In the genomic region with DNA sequence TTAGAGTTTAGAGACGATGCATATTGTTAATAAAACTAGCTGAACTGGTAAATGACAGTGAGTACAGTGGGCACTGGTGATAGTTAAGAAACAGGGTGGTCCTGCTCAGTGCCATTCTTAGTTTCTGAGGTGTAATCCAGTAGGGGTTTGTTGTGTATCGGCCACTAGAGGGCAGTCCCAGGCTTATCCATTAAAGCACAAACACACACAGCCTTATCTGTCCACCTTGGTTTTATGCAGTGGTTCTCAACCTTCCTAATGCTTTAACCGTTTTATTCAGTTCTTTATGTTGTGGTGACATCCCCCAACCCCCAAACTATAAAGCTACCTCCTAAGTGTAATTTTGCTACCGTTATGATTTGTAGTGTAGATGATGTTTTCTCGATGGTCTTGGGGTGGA, we compare ENCODE assay signal across 9 mouse cellular contexts. TPM values are rescaled to one million over a fixed set of nuclear protein-coding genes. Genes with fewer than 3 reads are reported as not detected.
DNase-seq lines count a peak whose midpoint lies in the region; ATAC-seq and TF ChIP-seq lines count a peak whose summit lies in the region.
"Had no signal": no experiment of that assay in that cellular context is flagged by ENCODE, and none has a peak within 500 bp of the region (broad histone marks: within the 10 kb centered on the region; RNA-seq: fewer than 3 reads in every experiment).

No protein-coding gene starts in this region.

- peaks cover 18% of the 10 kb centered on the region for H3K4me1 ChIP-seq in kidney, embryonic 15.5 days
- no peaks in the 10 kb centered on the region; the same call in 1 of the 2 replicates for H3K4me1 ChIP-seq in bone marrow, adult 2 months (ENCODE audit: control insufficient read depth, insufficient read depth, low read length)

- no peak overlapping the region for H3K27ac ChIP-seq in kidney, embryonic 15.5 days
- no peak overlapping the region for H3K27ac ChIP-seq in bone marrow, adult 2 months (ENCODE audit: control insufficient read depth, insufficient read depth, low read depth, low read length, poor library complexity)

- 56% methylated on average over 5 of the region's 5 CpGs for WGBS in kidney, embryonic 15.5 days
- WGBS in bone marrow, adult 2 months: 41% methylated on average over 5 of the region's 5 CpGs

- H3K27me3 ChIP-seq in kidney, embryonic 15.5 days: no peaks in the 10 kb centered on the region

- TF ChIP-seq POLR2A in bone marrow, adult 2 months (IDR thresholded peaks at IDR 0.05; ENCODE audit: borderline replicate concordance, control insufficient read depth, low read depth, low read length): no peak

- peak; percentile 47 for TF ChIP-seq CTCF in bone marrow, adult 2 months (IDR thresholded peaks at IDR 0.05; ENCODE audit: control insufficient read depth, insufficient read depth, low read length)

- ATAC-seq in CD4-positive, CD25-positive, alpha-beta regulatory T cell, adult 4 months: no peak
- no peak for ATAC-seq in kidney, embryonic 15.5 days (replicated peaks; ENCODE audit: low FRiP score)
- peak; percentile 76 for ATAC-seq in megakaryocyte-erythroid progenitor cell, adult 5-6 weeks (replicated peaks; ENCODE audit: low FRiP score, low TSS enrichment, poor library complexity, severe bottlenecking)

- H3K4me3 ChIP-seq in kidney, embryonic 15.5 days (replicated peaks): no peak overlapping the region
- H3K4me3 ChIP-seq in bone marrow, adult 2 months (replicated peaks; ENCODE audit: control insufficient read depth, low read depth, low read length): no peak overlapping the region

- no peak overlapping the region for H3K4me2 ChIP-seq in kidney, embryonic 15.5 days

- DNase-seq in CD4-positive, CD25-positive, alpha-beta regulatory T cell, adult 2 months (ENCODE audit: low read depth, low spot score): peak; percentile 79
- DNase-seq in kidney, adult 9 months: peak; percentile 55
- peak; percentile 73 for DNase-seq in kidney, postnatal 10 days
- DNase-seq in urinary bladder, adult 18-20 months (ENCODE audit: low spot score in 2 of 2): no peak

- H3K9me3 ChIP-seq in kidney, embryonic 15.5 days (replicated peaks): no peaks in the 10 kb centered on the region

- H3K9ac ChIP-seq in kidney, embryonic 15.5 days: no peak overlapping the region

- H3K36me3 ChIP-seq in kidney, embryonic 15.5 days: peaks cover 20% of the 10 kb centered on the region

RNA-seq across cellular contexts. Expression of a gene that starts 1.5 kb away (rescaled TPM):
- polyA plus RNA-seq in CD4-positive, CD25-positive, alpha-beta regulatory T cell, adult 4 months (2017; shearing (Covaris generic)): 10 to 100 TPM; 12.2 to 20.4 TPM
- polyA plus RNA-seq in kidney, embryonic 15.5 days (2015; fragmentation: Nextera tagmentation; extraction: Ambion mirVana): 14.0 and 14.7 TPM in 2 replicates
- 10.0 and 15.8 TPM in 2 replicates for polyA plus RNA-seq in bone marrow, adult 2 months (2011; ENCODE audit: insufficient read depth, insufficient read length, low replicate concordance, missing spikeins)
- total RNA-seq in megakaryocyte-erythroid progenitor cell, adult 5-6 weeks (2014; fragmentation: Nextera tagmentation): 83.2 and 90.6 TPM in 2 replicates
- 10.4 and 11.1 TPM in 2 replicates for total RNA-seq in megakaryocyte-erythroid progenitor cell, adult 5-6 weeks (2017)

RNA-seq across cellular contexts. Expression of a gene that starts 26.1 kb away (rescaled TPM):
- 10 to 100 TPM; 24.7 to 29.1 TPM for polyA plus RNA-seq in CD4-positive, CD25-positive, alpha-beta regulatory T cell, adult 4 months (2017; shearing (Covaris generic))
- 35.0 and 39.5 TPM in 2 replicates for polyA plus RNA-seq in kidney, embryonic 15.5 days (2015; fragmentation: Nextera tagmentation; extraction: Ambion mirVana)
- 5.7 and 12.8 TPM in 2 replicates for polyA plus RNA-seq in bone marrow, adult 2 months (2011; ENCODE audit: insufficient read depth, insufficient read length, low replicate concordance, missing spikeins)
- total RNA-seq in megakaryocyte-erythroid progenitor cell, adult 5-6 weeks (2014; fragmentation: Nextera tagmentation): 36.6 and 54.3 TPM in 2 replicates
- total RNA-seq in megakaryocyte-erythroid progenitor cell, adult 5-6 weeks (2017): 29.7 and 32.5 TPM in 2 replicates

RNA-seq across cellular contexts. Expression of a gene that starts 42.7 kb away (rescaled TPM):
- not detected for polyA plus RNA-seq in CD4-positive, CD25-positive, alpha-beta regulatory T cell, adult 4 months (2017; shearing (Covaris generic))
- polyA plus RNA-seq in kidney, embryonic 15.5 days (2015; fragmentation: Nextera tagmentation; extraction: Ambion mirVana): not detected in 2 replicates
- polyA plus RNA-seq in bone marrow, adult 2 months (2011; ENCODE audit: insufficient read depth, insufficient read length, low replicate concordance, missing spikeins): not detected in 2 replicates
- not detected in 2 replicates for total RNA-seq in megakaryocyte-erythroid progenitor cell, adult 5-6 weeks (2014; fragmentation: Nextera tagmentation)
- total RNA-seq in megakaryocyte-erythroid progenitor cell, adult 5-6 weeks (2017): not detected in 2 replicates
- polyA plus RNA-seq: heart, embryonic 14.5 days had no signal

RNA-seq across cellular contexts. Expression of a gene that starts 46.0 kb away (rescaled TPM):
- polyA plus RNA-seq in CD4-positive, CD25-positive, alpha-beta regulatory T cell, adult 4 months (2017; shearing (Covaris generic)): not detected
- polyA plus RNA-seq in kidney, embryonic 15.5 days (2015; fragmentation: Nextera tagmentation; extraction: Ambion mirVana): not detected in 2 replicates
- not detected in 2 replicates for polyA plus RNA-seq in bone marrow, adult 2 months (2011; ENCODE audit: insufficient read depth, insufficient read length, low replicate concordance, missing spikeins)
- 0.57 and 2.0 TPM in 2 replicates for total RNA-seq in megakaryocyte-erythroid progenitor cell, adult 5-6 weeks (2014; fragmentation: Nextera tagmentation)
- total RNA-seq in megakaryocyte-erythroid progenitor cell, adult 5-6 weeks (2017): not detected in 2 replicates
- polyA plus RNA-seq: heart, embryonic 14.5 days had no signal

Comparison
In these comparisons a context has a peak if more than half of its experiments do, and no peak if none do; other contexts are left out.
1. DNase-seq: peak in CD4-positive, CD25-positive, alpha-beta regulatory T cell, adult 2 months (single experiment), kidney, adult 9 months (single experiment) and kidney, postnatal 10 days (single experiment); none in urinary bladder, adult 18-20 months (0 of 2).